Mouse (Mus musculus) heart, adult 9 months (tissue): Measurements from ENCODE around the gene Scimp.
"Not testable (repeated sequence)": the region's sequence is repeated elsewhere in the genome, so short reads cannot be mapped to it uniquely, and the experiment has no call there.

Source experiments
- DNase-seq, 2 experiments: peaks; one replicate each; pipeline ENCODE4 v3.0.0; 2022; ENCODE audit warnings: low spot score in 2 of 2

Gene Scimp

GRCm38 (mm10) chr11:70770804-70771203, 41.6 kb downstream of the Scimp start:
- DNase-seq: no peak

GRCm38 (mm10) chr11:70765776-70766445, 46.5 kb downstream of the Scimp start:
- DNase-seq: peak; percentile 50 to 57

DNA sequence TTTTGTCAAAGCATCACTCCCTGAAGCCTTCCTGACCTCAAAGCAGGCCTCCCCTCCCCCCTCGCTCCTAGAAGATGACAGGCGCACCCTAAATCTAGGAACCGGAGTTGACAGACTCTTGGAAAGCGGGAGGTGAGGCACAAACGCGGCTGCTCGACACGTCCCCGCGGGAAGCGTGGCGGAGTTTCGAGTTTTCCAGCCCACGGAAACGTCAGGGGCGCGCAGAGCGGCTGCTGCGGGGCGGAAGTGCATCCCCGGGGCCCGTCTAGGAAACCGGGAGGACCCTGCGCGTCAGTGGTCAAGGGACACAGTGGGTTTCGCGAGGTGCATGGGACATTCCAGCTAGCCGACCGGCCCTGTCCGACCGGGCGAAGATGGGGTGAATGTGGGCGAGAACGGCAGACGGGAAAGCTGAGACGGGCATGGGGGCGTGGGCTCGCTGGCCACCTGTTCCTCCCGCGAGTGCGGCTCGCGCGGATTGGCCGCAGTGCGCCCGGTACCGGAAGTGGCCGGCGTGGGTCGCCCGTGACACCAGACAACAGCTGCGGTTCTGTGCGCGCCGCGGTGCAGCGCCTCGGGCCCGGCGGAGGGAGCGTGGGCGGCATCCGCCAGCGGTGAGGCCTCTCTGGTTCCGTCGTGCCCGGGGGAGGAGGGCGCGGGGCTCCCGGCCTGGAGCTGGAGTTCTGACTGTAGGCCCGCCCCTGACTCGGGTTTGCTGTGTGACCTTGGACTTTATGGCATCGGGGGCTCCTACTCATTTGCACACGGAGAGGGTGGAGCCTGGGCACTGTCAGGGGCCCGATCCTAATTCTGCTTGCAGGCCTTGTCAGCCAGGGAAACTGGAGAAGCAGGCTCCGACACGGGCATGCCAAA, 48.2 kb downstream of the Scimp start, which contains the start of gene Zfp3:
Gene Zfp3, plus strand, starts transcription at position 274 of the 873 bp plus-strand sequence.
- DNase-seq: peak; percentile 79

DNA sequence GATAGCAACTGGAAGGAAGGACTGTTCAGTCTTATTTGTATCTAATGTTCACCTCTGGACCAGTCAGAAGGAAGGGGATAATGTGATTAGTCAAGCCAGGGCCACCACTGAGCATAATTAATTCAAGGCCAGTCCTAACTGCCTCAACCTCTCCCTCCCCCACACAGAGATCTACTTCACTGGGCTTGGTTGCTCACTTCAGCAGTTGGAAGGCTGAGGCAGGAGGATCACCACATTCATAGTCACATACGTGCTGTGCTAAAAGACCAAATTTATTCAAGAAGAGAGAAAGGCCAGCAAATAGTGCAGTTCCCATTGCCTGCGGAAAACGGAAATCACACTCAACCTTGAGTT, 48.8 kb downstream of the Scimp start:
- DNase-seq: no peak

DNA sequence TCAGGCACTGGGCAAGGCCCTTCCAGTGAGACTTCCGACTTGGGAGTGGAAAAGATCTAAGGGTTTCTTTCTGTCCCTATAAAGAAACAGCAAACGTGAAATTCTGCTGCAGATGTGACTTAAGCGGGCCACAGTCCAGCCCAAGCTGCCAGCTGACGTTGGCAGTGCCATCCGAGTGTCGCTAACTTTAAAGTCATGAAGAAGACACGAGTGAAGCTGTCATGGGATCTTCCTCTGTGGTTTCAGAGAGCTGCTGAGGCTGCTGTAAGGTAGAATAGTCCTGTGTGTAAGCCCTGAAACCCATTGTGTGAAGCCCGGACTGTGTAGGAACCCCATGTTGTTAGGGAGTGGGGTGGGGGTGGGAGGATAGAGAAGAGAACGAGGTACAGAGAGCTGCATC, 49.7 kb downstream of the Scimp start:
- no peak for DNase-seq

GRCm38 (mm10) chr11:70760446-70760845, 51.9 kb downstream of the Scimp start:
- not testable (repeated sequence) for DNase-seq

GRCm38 (mm10) chr11:70755645-70756044, 56.7 kb downstream of the Scimp start:
- DNase-seq: peak in 1 of 2 experiments; percentile 71

DNA sequence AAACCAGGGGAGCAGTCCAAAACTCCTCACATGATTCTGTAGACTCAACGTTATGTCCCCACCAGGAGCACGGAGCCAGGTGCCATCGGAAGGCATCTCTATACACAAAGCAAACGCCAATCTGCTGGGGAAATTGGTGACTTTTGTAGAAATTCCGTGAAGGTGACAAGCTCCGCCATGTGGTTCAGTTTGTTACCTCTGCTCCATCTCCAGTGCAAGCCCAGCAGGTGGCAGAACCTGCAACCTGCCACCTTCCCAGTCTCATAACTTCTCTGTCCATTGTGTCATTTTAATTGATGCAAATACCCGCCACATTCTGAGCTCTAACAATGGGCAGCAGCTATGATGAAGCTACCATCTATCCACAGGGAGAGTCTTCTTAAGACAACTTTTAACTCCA, 57.4 kb downstream of the Scimp start:
- no peak for DNase-seq

- no peak for DNase-seq
These were observed 57.9 kb downstream of the Scimp start for GRCm38 (mm10) chr11:70754476-70754875.

GRCm38 (mm10) chr11:70753146-70753545, 59.2 kb downstream of the Scimp start:
- no peak for DNase-seq

DNA sequence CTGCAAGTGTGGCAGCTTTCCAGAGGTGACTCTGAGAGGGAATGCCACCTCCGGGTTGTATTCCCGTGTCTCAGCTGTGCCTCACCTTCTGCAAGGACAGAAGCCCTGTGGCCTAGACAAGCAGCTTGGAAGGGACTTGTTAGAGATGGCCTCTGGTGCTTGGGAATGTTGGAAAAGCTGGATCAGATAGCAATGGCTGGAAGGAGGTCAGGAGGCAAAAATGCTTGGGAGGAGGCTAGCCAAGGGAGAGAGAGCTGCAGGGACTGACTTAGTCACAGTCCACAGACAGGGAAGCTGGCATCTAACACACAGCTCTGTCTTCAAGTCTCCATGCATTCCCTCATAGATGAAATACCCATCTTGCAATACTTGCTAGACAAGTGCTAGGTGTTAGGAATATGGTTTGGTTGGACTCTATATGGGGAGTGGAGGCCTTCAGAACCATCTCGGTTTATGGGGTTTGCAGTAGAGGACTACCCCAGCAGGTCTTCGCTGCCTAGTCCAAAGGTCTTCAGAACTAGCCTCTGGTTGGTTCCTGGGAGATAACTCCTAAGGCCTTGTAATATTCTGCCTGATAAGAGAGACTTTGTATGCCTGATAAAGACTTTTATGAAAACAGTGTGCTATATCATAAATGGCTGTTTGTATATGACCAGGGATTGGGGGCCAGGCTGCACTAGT, 59.9 kb downstream of the Scimp start:
- DNase-seq: no peak

DNA sequence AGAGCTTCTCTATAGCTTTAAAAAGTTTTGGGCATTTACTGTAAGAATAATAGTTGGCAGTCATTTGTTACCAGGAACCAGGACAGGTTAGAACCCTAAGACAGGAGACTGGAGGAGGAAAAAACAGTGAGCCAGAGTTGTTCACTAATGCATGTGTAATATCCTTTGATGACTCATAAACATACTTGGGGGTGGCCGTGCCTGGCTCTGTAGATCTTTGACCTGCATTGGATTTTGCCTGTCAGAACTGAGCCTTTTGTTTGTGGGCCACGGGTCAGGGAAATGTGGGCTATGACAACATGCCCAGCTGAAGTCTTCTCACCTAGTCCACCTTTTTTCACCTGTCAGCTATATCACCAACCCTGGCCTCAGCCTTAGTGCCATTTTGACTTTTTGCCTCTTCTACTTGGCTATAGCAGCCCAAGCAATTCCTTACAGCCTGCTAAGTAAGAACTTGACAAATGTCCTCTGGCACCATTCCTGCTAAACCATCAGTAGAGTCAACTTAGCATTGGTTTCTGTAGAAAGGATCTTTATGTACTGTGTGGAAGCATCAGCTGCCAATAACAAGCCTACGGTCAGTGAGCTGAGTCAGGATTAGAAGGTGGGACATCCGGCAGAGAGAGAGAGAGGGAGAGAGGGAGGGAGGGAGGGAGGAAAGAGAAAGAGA, 64.4 kb downstream of the Scimp start:
- DNase-seq: no peak

GRCm38 (mm10) chr11:70745636-70746035, 66.8 kb downstream of the Scimp start:
- no peak for DNase-seq

GRCm38 (mm10) chr11:70742581-70743459, 69.6 kb downstream of the Scimp start:
- DNase-seq: no peak

- no peak for DNase-seq
These were observed 70.3 kb downstream of the Scimp start for GRCm38 (mm10) chr11:70742117-70742516.

GRCm38 (mm10) chr11:70741603-70742002, 70.8 kb downstream of the Scimp start:
- DNase-seq: no peak
